Mouse (Mus musculus): ENCODE data around the gene Mettl8. TPM values are rescaled to one million over a fixed set of nuclear protein-coding genes. Genes with fewer than 3 reads are reported as not detected.

The Mettl8 gene
- polyA plus RNA-seq, 1 experiment, result 21.1 TPM

- H3K4me3 ChIP-seq (ENCODE audit: low read depth, low read length), result no peak overlapping the region
- no peak overlapping the region for H3K9ac ChIP-seq (ENCODE audit: low read depth, poor library complexity, severe bottlenecking)
- no peaks in the 10 kb centered on the region for H3K9me3 ChIP-seq (replicated peaks; ENCODE audit: control insufficient read depth, insufficient read depth, low read length, poor library complexity, severe bottlenecking)
- H3K36me3 ChIP-seq (ENCODE audit: control insufficient read depth, insufficient read depth, low read length, poor library complexity, severe bottlenecking), result no peaks in the 10 kb centered on the region
- no peak for TF ChIP-seq POLR2A (IDR thresholded peaks at IDR 0.05; ENCODE audit: insufficient read depth, low read length)
- no peak for TF ChIP-seq CTCF (IDR thresholded peaks at IDR 0.05; ENCODE audit: low read depth, low read length)
- TF ChIP-seq EP300 (IDR thresholded peaks at IDR 0.05; ENCODE audit: insufficient read depth, low read depth, low read length), result no peak
- H3K4me1 ChIP-seq (ENCODE audit: control insufficient read depth, insufficient read depth, low read length), result peaks cover 2% of the 10 kb centered on the region
- H3K27me3 ChIP-seq (ENCODE audit: control insufficient read depth, insufficient read depth, low read length, poor library complexity, severe bottlenecking), result no peaks in the 10 kb centered on the region; the same call in 1 of the 2 replicates
- H3K27ac ChIP-seq (ENCODE audit: insufficient read depth, low read length), result no peak overlapping the region
Measured at GRCm38 (mm10) chr2:71020674-71021073, 34.7 kb downstream of the Mettl8 start.

GRCm38 (mm10) chr2:71019704-71020375, 35.5 kb downstream of the Mettl8 start:
- Histone ChIP-seq H3K27me3 (ENCODE audit: control insufficient read depth, insufficient read depth, low read length, poor library complexity, severe bottlenecking) (no peaks in the 10 kb centered on the region; the same call in 1 of the 2 replicates), H3K9ac (ENCODE audit: low read depth, poor library complexity, severe bottlenecking) (no peak overlapping the region), H3K36me3 (ENCODE audit: control insufficient read depth, insufficient read depth, low read length, poor library complexity, severe bottlenecking) (no peaks in the 10 kb centered on the region), H3K9me3 (replicated peaks; ENCODE audit: control insufficient read depth, insufficient read depth, low read length, poor library complexity, severe bottlenecking) (no peaks in the 10 kb centered on the region), H3K4me3 (ENCODE audit: low read depth, low read length) (no peak overlapping the region), H3K27ac (ENCODE audit: insufficient read depth, low read length) (no peak overlapping the region), H3K4me1 (ENCODE audit: control insufficient read depth, insufficient read depth, low read length) (peaks cover 2% of the 10 kb centered on the region)
- TF ChIP-seq CTCF (IDR thresholded peaks at IDR 0.05; ENCODE audit: low read depth, low read length) (no peak), POLR2A (IDR thresholded peaks at IDR 0.05; ENCODE audit: insufficient read depth, low read length) (no peak), EP300 (IDR thresholded peaks at IDR 0.05; ENCODE audit: insufficient read depth, low read depth, low read length) (no peak)

GRCm38 (mm10) chr2:71019277-71019676, 36.1 kb downstream of the Mettl8 start:
- no peak overlapping the region for H3K9ac ChIP-seq (ENCODE audit: low read depth, poor library complexity, severe bottlenecking)
- no peaks in the 10 kb centered on the region; the same call in 1 of the 2 replicates for H3K27me3 ChIP-seq (ENCODE audit: control insufficient read depth, insufficient read depth, low read length, poor library complexity, severe bottlenecking)
- no peaks in the 10 kb centered on the region for H3K9me3 ChIP-seq (replicated peaks; ENCODE audit: control insufficient read depth, insufficient read depth, low read length, poor library complexity, severe bottlenecking)
- H3K4me1 ChIP-seq (ENCODE audit: control insufficient read depth, insufficient read depth, low read length), result peaks cover 2% of the 10 kb centered on the region
- TF ChIP-seq POLR2A (IDR thresholded peaks at IDR 0.05; ENCODE audit: insufficient read depth, low read length), result no peak
- no peak for TF ChIP-seq EP300 (IDR thresholded peaks at IDR 0.05; ENCODE audit: insufficient read depth, low read depth, low read length)
- no peak for TF ChIP-seq CTCF (IDR thresholded peaks at IDR 0.05; ENCODE audit: low read depth, low read length)
- no peaks in the 10 kb centered on the region for H3K36me3 ChIP-seq (ENCODE audit: control insufficient read depth, insufficient read depth, low read length, poor library complexity, severe bottlenecking)
- no peak overlapping the region for H3K27ac ChIP-seq (ENCODE audit: insufficient read depth, low read length)
- no peak overlapping the region for H3K4me3 ChIP-seq (ENCODE audit: low read depth, low read length)

- TF ChIP-seq EP300 (IDR thresholded peaks at IDR 0.05; ENCODE audit: insufficient read depth, low read depth, low read length), result no peak
- no peak for TF ChIP-seq POLR2A (IDR thresholded peaks at IDR 0.05; ENCODE audit: insufficient read depth, low read length)
- TF ChIP-seq CTCF (IDR thresholded peaks at IDR 0.05; ENCODE audit: low read depth, low read length), result no peak
Measured at GRCm38 (mm10) chr2:71013521-71013920, 41.9 kb downstream of the Mettl8 start.

GRCm38 (mm10) chr2:71011816-71012215, 43.6 kb downstream of the Mettl8 start:
- H3K4me1 ChIP-seq (ENCODE audit: control insufficient read depth, insufficient read depth, low read length), result no peaks in the 10 kb centered on the region
- no peaks in the 10 kb centered on the region for H3K9me3 ChIP-seq (replicated peaks; ENCODE audit: control insufficient read depth, insufficient read depth, low read length, poor library complexity, severe bottlenecking)
- H3K36me3 ChIP-seq (ENCODE audit: control insufficient read depth, insufficient read depth, low read length, poor library complexity, severe bottlenecking), result no peaks in the 10 kb centered on the region
- TF ChIP-seq EP300 (IDR thresholded peaks at IDR 0.05; ENCODE audit: insufficient read depth, low read depth, low read length) (no peak), POLR2A (IDR thresholded peaks at IDR 0.05; ENCODE audit: insufficient read depth, low read length) (no peak), CTCF (IDR thresholded peaks at IDR 0.05; ENCODE audit: low read depth, low read length) (no peak)
- H3K27ac ChIP-seq (ENCODE audit: insufficient read depth, low read length), result no peak overlapping the region
- no peaks in the 10 kb centered on the region for H3K27me3 ChIP-seq (ENCODE audit: control insufficient read depth, insufficient read depth, low read length, poor library complexity, severe bottlenecking)
- no peak overlapping the region for H3K4me3 ChIP-seq (ENCODE audit: low read depth, low read length)
- no peak overlapping the region for H3K9ac ChIP-seq (ENCODE audit: low read depth, poor library complexity, severe bottlenecking)

More at GRCm38 (mm10) chr2:71013521-71013920, 41.9 kb downstream of the Mettl8 start:
- H3K9me3 ChIP-seq (replicated peaks; ENCODE audit: control insufficient read depth, insufficient read depth, low read length, poor library complexity, severe bottlenecking), result no peaks in the 10 kb centered on the region
- H3K27me3 ChIP-seq (ENCODE audit: control insufficient read depth, insufficient read depth, low read length, poor library complexity, severe bottlenecking), result no peaks in the 10 kb centered on the region
- no peak overlapping the region for H3K27ac ChIP-seq (ENCODE audit: insufficient read depth, low read length)
- no peak overlapping the region for H3K4me3 ChIP-seq (ENCODE audit: low read depth, low read length)
- H3K9ac ChIP-seq (ENCODE audit: low read depth, poor library complexity, severe bottlenecking), result no peak overlapping the region
- H3K36me3 ChIP-seq (ENCODE audit: control insufficient read depth, insufficient read depth, low read length, poor library complexity, severe bottlenecking), result no peaks in the 10 kb centered on the region
- no peaks in the 10 kb centered on the region for H3K4me1 ChIP-seq (ENCODE audit: control insufficient read depth, insufficient read depth, low read length)

GRCm38 (mm10) chr2:71004354-71004753, 51.0 kb downstream of the Mettl8 start:
- Histone ChIP-seq H3K27me3 (ENCODE audit: control insufficient read depth, insufficient read depth, low read length, poor library complexity, severe bottlenecking) (no peaks in the 10 kb centered on the region), H3K9ac (ENCODE audit: low read depth, poor library complexity, severe bottlenecking) (no peak overlapping the region), H3K4me1 (ENCODE audit: control insufficient read depth, insufficient read depth, low read length) (no peaks in the 10 kb centered on the region), H3K9me3 (replicated peaks; ENCODE audit: control insufficient read depth, insufficient read depth, low read length, poor library complexity, severe bottlenecking) (no peaks in the 10 kb centered on the region), H3K4me3 (ENCODE audit: low read depth, low read length) (no peak overlapping the region), H3K27ac (ENCODE audit: insufficient read depth, low read length) (no peak overlapping the region), H3K36me3 (ENCODE audit: control insufficient read depth, insufficient read depth, low read length, poor library complexity, severe bottlenecking) (no peaks in the 10 kb centered on the region)
- TF ChIP-seq POLR2A (IDR thresholded peaks at IDR 0.05; ENCODE audit: insufficient read depth, low read length) (no peak), EP300 (IDR thresholded peaks at IDR 0.05; ENCODE audit: insufficient read depth, low read depth, low read length) (no peak), CTCF (IDR thresholded peaks at IDR 0.05; ENCODE audit: low read depth, low read length) (no peak)

Data from ES-Bruce4 (cell line).